Comparison of ENCODE assay signal across 8 mouse cellular contexts in genomic region chr10:38848884-38849499, GRCm38 (mm10). TPM values are rescaled to one million over a fixed set of nuclear protein-coding genes. Genes with fewer than 3 reads are reported as not detected.
DNase-seq lines count a peak whose midpoint lies in the region; ATAC-seq and TF ChIP-seq lines count a peak whose summit lies in the region.

No protein-coding gene starts in this region.

- no peak overlapping the region for H3K4me2 ChIP-seq in kidney, embryonic 14.5 days (replicated peaks; ENCODE audit: low read depth, low read length)
- no peak overlapping the region for H3K4me2 ChIP-seq in limb, embryonic 14.5 days (replicated peaks; ENCODE audit: low read depth, low read length, severe bottlenecking)

- H3K27me3 ChIP-seq in kidney, embryonic 14.5 days (ENCODE audit: control insufficient read depth, insufficient read depth, low read length), result no peaks in the 10 kb centered on the region
- no peaks in the 10 kb centered on the region for H3K27me3 ChIP-seq in limb, embryonic 14.5 days (ENCODE audit: control insufficient read depth, insufficient read depth, low read length)

- DNase-seq in kidney, adult 11 months, result peak; percentile 2
- DNase-seq in cerebellum, adult 18-20 months, result peak; percentile 67 to 78
- peak; percentile 7 to 58 for DNase-seq in kidney, adult 8-10 months
- peak; percentile 66 for DNase-seq in limb, embryonic 14.5 days (ENCODE audit: low spot score)
- DNase-seq in thymus, postnatal 0 days (ENCODE audit: low spot score), result peak; percentile 38

- 19% methylated on average over 8 of the region's 8 CpGs for WGBS in kidney, embryonic 14.5 days
- 10% methylated on average over 8 of the region's 8 CpGs for WGBS in limb, embryonic 14.5 days
- 11% methylated on average over 8 of the region's 8 CpGs for WGBS in olfactory bulb, adult 2 months

- TF ChIP-seq CTCF in olfactory bulb, adult 2 months (IDR thresholded peaks at IDR 0.05; ENCODE audit: insufficient read depth, low read depth, low read length), result peak; percentile 76

- H3K9me3 ChIP-seq in kidney, embryonic 14.5 days (ENCODE audit: control insufficient read depth, low read length), result no peaks in the 10 kb centered on the region
- H3K9me3 ChIP-seq in limb, embryonic 14.5 days (ENCODE audit: control insufficient read depth, low read length), result no peaks in the 10 kb centered on the region

- H3K9ac ChIP-seq in kidney, embryonic 14.5 days (ENCODE audit: low read depth, low read length), result no peak overlapping the region
- no peak overlapping the region for H3K9ac ChIP-seq in limb, embryonic 14.5 days (ENCODE audit: low read depth, low read length, severe bottlenecking)

- TF ChIP-seq POLR2A in limb, embryonic 14.5 days (IDR thresholded peaks at IDR 0.05; ENCODE audit: borderline replicate concordance, extremely low read depth, insufficient read depth, insufficient read length), result no peak
- TF ChIP-seq POLR2A in olfactory bulb, adult 2 months (IDR thresholded peaks at IDR 0.05; ENCODE audit: insufficient read depth, low read depth, low read length), result no peak

- no peaks in the 10 kb centered on the region for H3K36me3 ChIP-seq in kidney, embryonic 14.5 days (ENCODE audit: control insufficient read depth, insufficient read depth, low read length)
- no peaks in the 10 kb centered on the region for H3K36me3 ChIP-seq in limb, embryonic 14.5 days (ENCODE audit: control insufficient read depth, insufficient read depth, low read length)

- H3K4me1 ChIP-seq in kidney, embryonic 14.5 days (ENCODE audit: control insufficient read depth, insufficient read depth, low read length), result no peaks in the 10 kb centered on the region
- H3K4me1 ChIP-seq in limb, embryonic 14.5 days (ENCODE audit: control insufficient read depth, insufficient read depth, low read length), result no peaks in the 10 kb centered on the region
- H3K4me1 ChIP-seq in olfactory bulb, adult 2 months (ENCODE audit: control insufficient read depth, insufficient read depth, low read length), result no peaks in the 10 kb centered on the region

- H3K4me3 ChIP-seq in kidney, embryonic 14.5 days (ENCODE audit: low read length), result no peak overlapping the region
- H3K4me3 ChIP-seq in limb, embryonic 14.5 days (replicated peaks; ENCODE audit: low read length), result no peak overlapping the region
- no peak overlapping the region for H3K4me3 ChIP-seq in olfactory bulb, adult 2 months (ENCODE audit: insufficient read depth, low read depth, low read length)

- ATAC-seq in kidney, embryonic 14.5 days (ENCODE audit: low FRiP score, low TSS enrichment), result no peak
- peak; percentile 88 for ATAC-seq in frontal cortex, adult (ENCODE audit: low TSS enrichment)
- no peak for ATAC-seq in limb, embryonic 14.5 days (ENCODE audit: low FRiP score, low read depth)

- H3K27ac ChIP-seq in kidney, embryonic 14.5 days (ENCODE audit: low read depth, low read length), result no peak overlapping the region
- no peak overlapping the region for H3K27ac ChIP-seq in limb, embryonic 14.5 days (replicated peaks; ENCODE audit: low read depth, low read length)
- H3K27ac ChIP-seq in olfactory bulb, adult 2 months (ENCODE audit: insufficient read depth, low read depth, low read length), result no peak overlapping the region

RNA-seq across cellular contexts. Expression of gene Rfpl4b, which starts 27.4 kb away (rescaled TPM):
- polyA plus RNA-seq in kidney, embryonic 14.5 days (2014; fragmentation: Nextera tagmentation; extraction: Ambion mirVana), result not detected in 2 replicates
- 0.15 TPM in 1 of 2 replicates, not detected in the other for polyA plus RNA-seq in limb, embryonic 14.5 days (2012; rRNA removed)
- 0.23 TPM in 1 of 2 replicates, not detected in the other for polyA plus RNA-seq in limb, embryonic 14.5 days (2014; fragmentation: Nextera tagmentation; extraction: Ambion mirVana)
- not detected in 2 replicates for polyA plus RNA-seq in olfactory bulb, adult 2 months (2012; ENCODE audit: insufficient read depth, insufficient read length, low replicate concordance, missing spikeins)
- polyA plus RNA-seq in thymus, postnatal 0 days (2015; fragmentation: Nextera tagmentation; extraction: Ambion mirVana), result not detected in 2 replicates

Comparison
In these comparisons a context has a peak if more than half of its experiments do, and no peak if none do; other contexts are left out.
1. DNase-seq: peak in every context shown above with its lines; median percentile 72 in cerebellum, adult 18-20 months; 66 in limb, embryonic 14.5 days; 38 in thymus, postnatal 0 days; 32 in kidney, adult 8-10 months; 2 in kidney, adult 11 months.